Mouse (Mus musculus): ENCODE measurements around the gene Myo16. TPM values are rescaled to one million over a fixed set of nuclear protein-coding genes. Genes with fewer than 3 reads are reported as not detected.

The Myo16 gene
- polyA plus RNA-seq, 1 experiment from 2014 or later, result 3.0 TPM

DNA sequence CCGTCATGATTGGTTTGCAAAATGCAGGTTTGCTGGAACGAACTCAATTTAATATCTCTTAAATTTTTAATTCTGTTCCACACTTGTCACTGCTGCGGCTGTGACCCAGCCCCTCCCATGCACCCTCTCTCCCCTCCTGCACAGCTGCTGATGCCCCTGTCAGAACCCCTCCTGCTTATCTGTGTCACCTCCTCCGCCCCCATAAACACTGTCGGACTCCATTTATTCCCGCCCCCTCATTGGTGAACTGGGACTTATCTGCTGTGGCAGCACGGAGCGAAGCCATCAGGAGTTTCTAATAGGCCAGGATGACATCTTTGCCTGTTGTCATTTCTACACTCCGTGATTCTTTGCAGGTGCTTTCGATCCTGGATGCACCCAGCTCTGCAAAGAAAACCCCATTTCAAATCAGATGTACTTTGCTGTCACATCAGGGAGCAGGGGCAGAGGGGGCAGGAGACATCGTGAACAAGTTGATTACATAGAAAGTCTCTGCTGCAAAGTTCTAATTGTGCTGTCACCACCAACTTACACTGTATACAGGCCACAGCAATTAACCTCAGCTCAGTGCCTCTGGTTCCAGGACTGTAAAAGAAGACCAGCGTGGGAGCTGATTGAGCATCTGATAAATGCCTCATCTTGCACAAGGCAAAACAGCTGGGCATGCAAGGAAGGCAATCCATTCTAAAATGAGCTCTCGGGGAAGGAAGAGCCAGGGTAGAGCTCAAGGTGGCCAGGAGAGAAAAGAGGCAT, 210.1 kb downstream of the Myo16 start:
- no peak overlapping the region for H3K4me3 ChIP-seq (ENCODE audit: low read depth, low read length)
- no peak for DNase-seq (ENCODE audit: low spot score, missing footprints)
- H3K9me3 ChIP-seq (ENCODE audit: control insufficient read depth, low read length), result no peaks in the 10 kb centered on the region
- H3K27ac ChIP-seq (ENCODE audit: low read depth, low read length), result no peak overlapping the region
- H3K9ac ChIP-seq (ENCODE audit: low read length), result no peak overlapping the region
- ATAC-seq (ENCODE audit: low FRiP score), result no peak
- WGBS, result 72% methylated on average over 13 of the region's 13 CpGs
- no peak overlapping the region for H3K4me2 ChIP-seq
- no peaks in the 10 kb centered on the region for H3K36me3 ChIP-seq (ENCODE audit: control insufficient read depth, insufficient read depth, low read length)
- no peaks in the 10 kb centered on the region for H3K4me1 ChIP-seq (ENCODE audit: control insufficient read depth, insufficient read depth, low read length)
- no peaks in the 10 kb centered on the region for H3K27me3 ChIP-seq (ENCODE audit: control insufficient read depth, insufficient read depth, low read length)

DNA sequence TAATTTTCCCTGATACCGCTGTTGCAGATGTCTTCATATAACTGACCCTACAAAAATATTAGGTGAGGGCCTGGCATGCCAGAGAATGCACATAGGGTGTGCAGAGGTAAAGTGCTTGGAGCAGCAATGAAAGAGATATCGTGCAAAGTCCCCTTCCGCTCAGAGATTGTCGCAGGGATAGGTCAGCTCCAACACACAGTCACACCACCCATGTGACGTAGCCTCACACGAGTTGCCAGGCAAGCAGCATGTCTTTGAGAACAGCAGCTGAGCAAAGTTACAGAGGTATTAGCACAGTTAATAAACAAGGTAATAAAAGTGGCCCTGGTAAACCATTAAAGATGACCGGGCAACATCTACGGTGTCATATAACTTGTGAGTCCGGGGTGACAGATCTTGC, 212.4 kb downstream of the Myo16 start:
- no peaks in the 10 kb centered on the region for H3K4me1 ChIP-seq (ENCODE audit: control insufficient read depth, insufficient read depth, low read length)
- ATAC-seq (ENCODE audit: low FRiP score) (no peak), DNase-seq (ENCODE audit: low spot score, missing footprints) (no peak)
- no peaks in the 10 kb centered on the region for H3K27me3 ChIP-seq (ENCODE audit: control insufficient read depth, insufficient read depth, low read length)
- H3K36me3 ChIP-seq (ENCODE audit: control insufficient read depth, insufficient read depth, low read length), result no peaks in the 10 kb centered on the region
- H3K4me3 ChIP-seq (ENCODE audit: low read depth, low read length), result no peak overlapping the region
- H3K9me3 ChIP-seq (ENCODE audit: control insufficient read depth, low read length), result no peaks in the 10 kb centered on the region
- no peak overlapping the region for H3K27ac ChIP-seq (ENCODE audit: low read depth, low read length)
- no peak overlapping the region for H3K9ac ChIP-seq (ENCODE audit: low read length)
- WGBS, result 94% methylated on average over 9 of the region's 9 CpGs
- no peak overlapping the region for H3K4me2 ChIP-seq

DNA sequence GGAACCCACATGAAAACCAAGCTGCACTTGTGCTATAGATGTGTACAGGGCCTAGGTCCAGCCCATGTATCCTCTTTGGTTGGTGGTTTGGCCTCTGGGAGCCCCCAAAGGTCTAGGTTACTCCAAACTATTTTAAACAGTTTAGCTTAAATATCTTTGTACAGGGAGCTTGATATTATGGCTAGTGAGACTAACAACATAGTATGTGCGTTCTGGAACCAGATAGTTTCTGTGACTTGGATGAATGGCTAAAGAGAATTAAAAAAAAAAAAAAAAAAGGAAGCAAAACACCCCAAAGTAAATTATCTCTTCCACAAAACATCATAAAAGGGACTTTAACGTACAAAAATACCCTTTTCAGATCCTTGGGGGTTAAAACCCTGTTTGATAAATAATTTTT, 218.9 kb downstream of the Myo16 start:
- H3K4me2 ChIP-seq, result no peak overlapping the region
- H3K27me3 ChIP-seq (ENCODE audit: control insufficient read depth, insufficient read depth, low read length), result no peaks in the 10 kb centered on the region
- ATAC-seq (ENCODE audit: low FRiP score) (no peak), DNase-seq (ENCODE audit: low spot score, missing footprints) (no peak)
- 90% methylated on average over 2 of the region's 2 CpGs for WGBS
- H3K9me3 ChIP-seq (ENCODE audit: control insufficient read depth, low read length), result no peaks in the 10 kb centered on the region
- H3K4me3 ChIP-seq (ENCODE audit: low read depth, low read length), result no peak overlapping the region
- no peaks in the 10 kb centered on the region for H3K4me1 ChIP-seq (ENCODE audit: control insufficient read depth, insufficient read depth, low read length)
- no peak overlapping the region for H3K9ac ChIP-seq (ENCODE audit: low read length)
- H3K36me3 ChIP-seq (ENCODE audit: control insufficient read depth, insufficient read depth, low read length), result no peaks in the 10 kb centered on the region
- no peak overlapping the region for H3K27ac ChIP-seq (ENCODE audit: low read depth, low read length)

DNA sequence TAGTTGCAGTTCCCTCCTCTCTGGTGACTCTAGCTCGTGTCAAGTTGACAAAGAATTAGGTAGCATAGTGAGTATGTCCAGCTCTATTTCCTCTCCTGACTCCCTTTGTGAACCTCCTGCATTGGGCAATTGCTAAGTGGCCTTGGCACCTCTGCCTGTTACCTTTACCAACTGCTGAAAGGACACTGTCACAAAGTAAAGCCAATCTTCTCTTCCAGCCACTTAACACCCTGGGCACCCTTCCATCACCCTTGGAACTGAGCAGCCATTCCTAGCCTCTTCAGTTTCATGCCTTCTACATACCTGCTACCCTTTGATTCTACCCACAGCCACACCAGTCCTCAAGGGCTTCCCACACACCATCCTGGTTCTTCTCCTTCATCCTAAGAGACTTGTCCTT, 233.4 kb downstream of the Myo16 start:
- Histone ChIP-seq H3K27me3 (ENCODE audit: control insufficient read depth, insufficient read depth, low read length) (no peaks in the 10 kb centered on the region), H3K27ac (ENCODE audit: low read depth, low read length) (no peak overlapping the region), H3K36me3 (ENCODE audit: control insufficient read depth, insufficient read depth, low read length) (no peaks in the 10 kb centered on the region), H3K9me3 (ENCODE audit: control insufficient read depth, low read length) (no peaks in the 10 kb centered on the region), H3K4me1 (ENCODE audit: control insufficient read depth, insufficient read depth, low read length) (peaks cover 4% of the 10 kb centered on the region; the same call in 1 of the 2 replicates), H3K4me3 (ENCODE audit: low read depth, low read length) (no peak overlapping the region), H3K9ac (ENCODE audit: low read length) (no peak overlapping the region), H3K4me2 (no peak overlapping the region)
- DNase-seq (ENCODE audit: low spot score, missing footprints), result no peak
- 76% methylated on average over 1 of the region's 1 CpGs for WGBS
- ATAC-seq (ENCODE audit: low FRiP score), result no peak

DNA sequence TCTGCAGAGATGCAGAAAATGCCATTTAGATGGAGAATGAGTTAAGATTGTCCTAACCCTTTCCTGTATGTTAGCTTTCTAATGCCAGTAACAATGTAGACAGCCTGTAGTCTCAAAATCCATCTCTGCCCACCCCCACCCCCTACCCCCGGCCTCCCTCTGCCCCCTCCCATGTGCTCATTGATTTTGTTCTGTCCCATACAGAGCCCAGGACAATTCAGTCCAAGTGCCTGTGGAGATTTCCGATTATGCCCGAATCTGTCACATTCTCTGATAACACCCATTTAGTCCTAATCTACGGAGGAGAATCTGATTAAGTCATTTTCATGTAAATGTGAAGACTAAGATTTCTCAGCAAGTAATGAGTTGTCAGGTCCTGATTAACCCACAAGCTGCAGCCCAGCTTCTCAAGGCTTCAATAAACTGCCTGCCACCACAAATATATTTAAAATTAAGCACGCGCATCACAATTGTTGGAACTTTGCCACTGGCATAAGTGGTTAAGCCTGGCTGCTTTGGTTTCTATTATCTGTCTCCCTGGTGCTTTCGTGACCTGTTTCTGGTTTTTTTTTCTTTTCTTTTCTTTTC, 237.5 kb downstream of the Myo16 start:
- DNase-seq (ENCODE audit: low spot score, missing footprints), result no peak
- peak; percentile 64 for ATAC-seq (ENCODE audit: low FRiP score)

DNA sequence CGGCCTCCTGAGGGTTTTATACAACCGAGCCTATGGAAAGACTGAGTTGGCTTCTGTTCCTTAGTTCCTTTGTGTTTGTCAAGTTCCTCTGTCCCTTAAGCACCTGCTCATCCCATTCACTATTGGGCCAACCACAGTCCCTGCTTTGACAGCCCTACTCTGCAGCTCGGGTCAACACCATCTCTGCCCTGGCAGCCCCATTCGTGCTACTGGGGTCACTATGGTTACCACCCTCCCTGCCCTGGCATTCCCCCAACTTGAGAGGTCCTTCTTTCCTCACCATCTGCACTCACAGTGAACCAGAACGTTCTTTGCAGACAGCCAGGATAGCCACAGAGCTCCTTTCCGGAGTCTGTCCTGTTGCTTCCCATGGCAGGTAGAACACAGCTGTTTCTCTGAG, 238.2 kb downstream of the Myo16 start:
- H3K9me3 ChIP-seq (ENCODE audit: control insufficient read depth, low read length), result no peaks in the 10 kb centered on the region
- WGBS, result 24% methylated on average over 6 of the region's 6 CpGs
- no peak overlapping the region for H3K4me3 ChIP-seq (ENCODE audit: low read depth, low read length)
- DNase-seq (ENCODE audit: low spot score, missing footprints) (no peak), ATAC-seq (ENCODE audit: low FRiP score) (no peak)
- H3K4me1 ChIP-seq (ENCODE audit: control insufficient read depth, insufficient read depth, low read length), result peaks cover 4% of the 10 kb centered on the region; the same call in 1 of the 2 replicates
- no peak overlapping the region for H3K27ac ChIP-seq (ENCODE audit: low read depth, low read length)
- no peak overlapping the region for H3K9ac ChIP-seq (ENCODE audit: low read length)
- no peak overlapping the region for H3K4me2 ChIP-seq
- no peaks in the 10 kb centered on the region for H3K27me3 ChIP-seq (ENCODE audit: control insufficient read depth, insufficient read depth, low read length)
- H3K36me3 ChIP-seq (ENCODE audit: control insufficient read depth, insufficient read depth, low read length), result no peaks in the 10 kb centered on the region

More for the DNA sequence above, 237.5 kb downstream of the Myo16 start:
- no peaks in the 10 kb centered on the region for H3K27me3 ChIP-seq (ENCODE audit: control insufficient read depth, insufficient read depth, low read length)
- H3K4me1 ChIP-seq (ENCODE audit: control insufficient read depth, insufficient read depth, low read length), result peaks cover 4% of the 10 kb centered on the region; the same call in 1 of the 2 replicates
- whole genome bisulfite sequencing, result 36% methylated on average over 7 of the region's 7 CpGs
- H3K4me3 ChIP-seq (ENCODE audit: low read depth, low read length), result no peak overlapping the region
- H3K9me3 ChIP-seq (ENCODE audit: control insufficient read depth, low read length), result no peaks in the 10 kb centered on the region
- no peak overlapping the region for H3K4me2 ChIP-seq
- H3K36me3 ChIP-seq (ENCODE audit: control insufficient read depth, insufficient read depth, low read length), result no peaks in the 10 kb centered on the region
- no peak overlapping the region for H3K27ac ChIP-seq (ENCODE audit: low read depth, low read length)
- H3K9ac ChIP-seq (ENCODE audit: low read length), result no peak overlapping the region

DNA sequence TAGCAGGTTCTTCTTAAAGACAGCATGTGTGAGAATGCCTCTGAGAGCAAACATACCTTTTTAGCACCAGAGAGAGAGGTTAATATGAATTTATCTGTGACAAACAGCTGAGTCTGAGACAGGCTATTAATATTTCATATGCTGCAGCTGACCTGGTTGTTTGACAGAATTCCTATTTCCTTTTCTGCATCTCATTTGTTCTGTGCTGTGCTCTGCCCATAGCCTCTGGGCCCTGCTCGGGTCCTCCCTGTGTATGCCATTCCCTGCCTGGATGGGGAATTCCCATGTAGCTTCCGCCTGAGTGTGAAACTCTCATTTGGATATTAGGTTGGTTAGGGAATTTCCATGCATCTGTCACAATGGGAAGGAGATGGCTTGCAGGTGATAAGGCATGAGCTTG, 240.8 kb downstream of the Myo16 start:
- no peak overlapping the region for H3K9ac ChIP-seq (ENCODE audit: low read length)
- ATAC-seq (ENCODE audit: low FRiP score) (no peak), DNase-seq (ENCODE audit: low spot score, missing footprints) (no peak)
- H3K4me1 ChIP-seq (ENCODE audit: control insufficient read depth, insufficient read depth, low read length), result peaks cover 4% of the 10 kb centered on the region; the same call in 1 of the 2 replicates
- 71% methylated on average over 2 of the region's 2 CpGs for WGBS
- no peaks in the 10 kb centered on the region for H3K27me3 ChIP-seq (ENCODE audit: control insufficient read depth, insufficient read depth, low read length)
- no peak overlapping the region for H3K4me3 ChIP-seq (ENCODE audit: low read depth, low read length)
- no peak overlapping the region for H3K27ac ChIP-seq (ENCODE audit: low read depth, low read length)
- no peaks in the 10 kb centered on the region for H3K9me3 ChIP-seq (ENCODE audit: control insufficient read depth, low read length)
- H3K36me3 ChIP-seq (ENCODE audit: control insufficient read depth, insufficient read depth, low read length), result no peaks in the 10 kb centered on the region
- no peak overlapping the region for H3K4me2 ChIP-seq

DNA sequence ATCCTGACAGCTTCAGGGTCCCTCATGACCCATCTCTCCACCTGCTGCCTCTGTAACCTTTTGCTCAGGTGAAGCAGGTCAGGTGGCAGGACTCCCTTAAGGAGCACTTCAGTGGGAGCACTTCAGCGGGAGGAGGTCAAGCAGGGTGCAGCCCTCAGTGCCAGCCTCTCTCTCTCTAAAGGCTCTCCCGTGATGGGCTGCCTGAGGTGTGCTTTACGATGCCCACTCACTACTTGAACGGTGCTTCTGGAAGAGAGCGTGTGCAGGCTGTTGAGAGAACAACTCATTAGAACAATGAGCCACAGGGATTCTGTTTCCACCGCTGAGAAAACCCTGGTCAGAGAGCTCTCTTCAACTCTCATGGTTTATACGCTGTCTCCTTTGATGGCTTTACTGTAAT, 241.4 kb downstream of the Myo16 start:
- Histone ChIP-seq H3K36me3 (ENCODE audit: control insufficient read depth, insufficient read depth, low read length) (no peaks in the 10 kb centered on the region), H3K4me2 (no peak overlapping the region), H3K27me3 (ENCODE audit: control insufficient read depth, insufficient read depth, low read length) (no peaks in the 10 kb centered on the region), H3K27ac (ENCODE audit: low read depth, low read length) (no peak overlapping the region), H3K9me3 (ENCODE audit: control insufficient read depth, low read length) (no peaks in the 10 kb centered on the region), H3K4me1 (ENCODE audit: control insufficient read depth, insufficient read depth, low read length) (peaks cover 4% of the 10 kb centered on the region; the same call in 1 of the 2 replicates), H3K9ac (ENCODE audit: low read length) (no peak overlapping the region), H3K4me3 (ENCODE audit: low read depth, low read length) (no peak overlapping the region)
- ATAC-seq (ENCODE audit: low FRiP score), result no peak
- DNase-seq (ENCODE audit: low spot score, missing footprints), result no peak
- 74% methylated on average over 7 of the region's 7 CpGs for WGBS

DNA sequence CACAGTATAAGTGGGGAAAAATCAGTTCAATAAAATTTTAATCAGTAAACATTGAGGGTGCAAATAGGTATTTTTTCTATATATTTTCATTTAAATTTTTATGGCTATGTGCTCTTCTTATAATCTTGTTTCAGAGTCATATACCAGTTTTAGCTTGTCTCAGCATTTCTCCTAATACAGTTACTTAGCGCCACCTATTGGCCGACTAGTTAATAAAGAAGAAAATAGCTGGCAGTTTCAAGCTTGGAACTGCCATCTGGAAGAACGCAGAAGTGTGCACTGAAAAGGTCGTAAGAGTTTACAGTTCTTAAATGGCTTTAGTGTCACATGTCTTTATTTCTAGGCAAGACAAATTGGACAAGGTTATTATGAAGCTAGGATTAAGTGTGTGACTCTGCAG, 248.9 kb downstream of the Myo16 start:
- H3K9ac ChIP-seq (ENCODE audit: low read length), result no peak overlapping the region
- 21% methylated on average over 4 of the region's 4 CpGs for whole genome bisulfite sequencing
- H3K4me1 ChIP-seq (ENCODE audit: control insufficient read depth, insufficient read depth, low read length), result no peaks in the 10 kb centered on the region
- H3K27me3 ChIP-seq (ENCODE audit: control insufficient read depth, insufficient read depth, low read length), result no peaks in the 10 kb centered on the region
- H3K27ac ChIP-seq (ENCODE audit: low read depth, low read length), result no peak overlapping the region
- ATAC-seq (ENCODE audit: low FRiP score) (0 out of 2 replicates have a peak, but pooled peaks have one; percentile 9), DNase-seq (ENCODE audit: low spot score, missing footprints) (peak; percentile 95)
- no peaks in the 10 kb centered on the region for H3K9me3 ChIP-seq (ENCODE audit: control insufficient read depth, low read length)
- H3K4me3 ChIP-seq (ENCODE audit: low read depth, low read length), result no peak overlapping the region
- no peaks in the 10 kb centered on the region for H3K36me3 ChIP-seq (ENCODE audit: control insufficient read depth, insufficient read depth, low read length)
- no peak overlapping the region for H3K4me2 ChIP-seq

Data from midbrain, embryonic 11.5 days (tissue).